Mouse (Mus musculus) gonadal fat pad, adult 2 months (tissue): ENCODE results near the gene Itgad. TPM values are rescaled to one million over a fixed set of nuclear protein-coding genes. Genes with fewer than 3 reads are reported as not detected.

Source experiments
- polyA plus RNA-seq: library from polyadenylated mRNA; depleted of rRNA; stranded (reverse); fragments of >200 nt; gene quantifications from 2 replicates; pipeline ENCODE4 v1.2.3, GENCODE M21; 2012; rRNA removed

Itgad gene
- polyA plus RNA-seq, 1 experiment = 0.41 TPM

Other genes with a start within 250 kb of the Itgad start
- gene Kat8, start 241.9 kb upstream of the Itgad start, polyA plus RNA-seq = 15.9 and 16.4 TPM in 2 replicates
- 80.4 and 83.4 TPM in 2 replicates for gene Prss8, start 224.3 kb upstream of the Itgad start, polyA plus RNA-seq
- 23.6 and 29.7 TPM in 2 replicates for gene Prss36, start 207.7 kb upstream of the Itgad start, polyA plus RNA-seq
- 285 and 355 TPM in 2 replicates for gene Fus, start 186.9 kb upstream of the Itgad start, polyA plus RNA-seq
- 45.2 and 50.8 TPM in 2 replicates for gene Pycard, start 160.5 kb upstream of the Itgad start, polyA plus RNA-seq
- 1.2 and 1.6 TPM in 2 replicates for gene Trim72, start 150.4 kb upstream of the Itgad start, polyA plus RNA-seq
- 13.7 and 17.3 TPM in 2 replicates for gene Itgam, start 91.7 kb upstream of the Itgad start, polyA plus RNA-seq
- gene Gm49368, start 91.7 kb upstream of the Itgad start, polyA plus RNA-seq = not detected in 2 replicates
- 3.6 and 3.8 TPM in 2 replicates for gene Itgax, start 24.8 kb upstream of the Itgad start, polyA plus RNA-seq
- 0.42 and 2.5 TPM in 2 replicates for gene Cox6a2, start 52.0 kb downstream of the Itgad start, polyA plus RNA-seq
- gene Armc5, start 83.0 kb downstream of the Itgad start, polyA plus RNA-seq = 20.1 and 21.1 TPM in 2 replicates
- gene 9130023H24Rik, start 83.7 kb downstream of the Itgad start, polyA plus RNA-seq = 4.2 and 4.5 TPM in 2 replicates
- gene Tgfb1i1, start 92.4 kb downstream of the Itgad start, polyA plus RNA-seq = 45.5 and 48.1 TPM in 2 replicates
- 0.08 TPM in 2 replicates for gene Slc5a2, start 111.3 kb downstream of the Itgad start, polyA plus RNA-seq
- gene BC017158, start 143.8 kb downstream of the Itgad start, polyA plus RNA-seq = 40.1 and 48.1 TPM in 2 replicates